8 mouse cellular contexts compared by ENCODE assay signal in the genomic region with DNA sequence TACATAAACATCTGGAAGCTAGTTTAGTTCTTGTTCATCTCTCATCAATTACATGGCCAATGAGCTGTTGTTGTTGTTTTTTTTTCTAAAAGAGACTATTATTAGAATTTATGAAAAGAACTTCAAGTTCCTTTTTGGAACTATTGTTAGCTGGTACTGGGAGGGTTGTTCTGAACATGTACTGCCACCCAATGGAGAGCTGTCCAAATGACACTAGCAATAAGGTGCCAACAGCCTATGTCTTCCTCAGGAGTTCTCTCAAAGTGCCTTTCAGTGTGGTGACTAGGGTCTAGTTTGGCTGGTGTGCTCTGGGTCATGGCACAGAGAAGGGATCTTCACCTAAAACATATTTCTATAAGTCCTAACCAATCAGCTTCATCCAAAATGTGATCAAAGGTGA.
DNase-seq lines count a peak whose midpoint lies in the region; ATAC-seq and TF ChIP-seq lines count a peak whose summit lies in the region.

No protein-coding gene starts in this region.

- no peak overlapping the region for H3K9ac ChIP-seq in lung, embryonic 14.5 days

- no peaks in the 10 kb centered on the region for H3K36me3 ChIP-seq in lung, embryonic 14.5 days (ENCODE audit: insufficient read depth)

- no peak overlapping the region for H3K27ac ChIP-seq in lung, embryonic 14.5 days (ENCODE audit: low read depth)

- no peaks in the 10 kb centered on the region for H3K4me1 ChIP-seq in lung, embryonic 14.5 days (ENCODE audit: insufficient read depth)
- H3K4me1 ChIP-seq in lung, adult 2 months (ENCODE audit: control insufficient read depth, insufficient read depth, low read length) = no peaks in the 10 kb centered on the region

- H3K9me3 ChIP-seq in lung, embryonic 14.5 days (ENCODE audit: low read depth, low read length) = no peaks in the 10 kb centered on the region

- no peak overlapping the region for H3K4me3 ChIP-seq in lung, embryonic 14.5 days (ENCODE audit: low read depth, low read length)
- no peak overlapping the region for H3K4me3 ChIP-seq in lung, adult 2 months (replicated peaks; ENCODE audit: extremely low read depth, low read depth, low read length)

- peak; percentile 9 to 21 for DNase-seq in cerebellum, postnatal 14 days
- no peak for DNase-seq in cerebellum, adult 11 months
- peak; percentile 66 for DNase-seq in lung, embryonic 14.5 days
- DNase-seq in lung, adult 2 months = no peak
- DNase-seq in embryo, embryonic 10.5 days (ENCODE audit: low spot score) = peak; percentile 36
- DNase-seq in kidney, postnatal 4 days = peak; percentile 24 to 28
- peak; percentile 19 to 50 for DNase-seq in right cerebral cortex, adult 2 months (ENCODE audit: low spot score in 2 of 2)
- DNase-seq in thymus, postnatal 14 days = no peak

- TF ChIP-seq CTCF in lung, embryonic 14.5 days (IDR thresholded peaks at IDR 0.05; ENCODE audit: low read depth) = peak; percentile 64
- TF ChIP-seq CTCF in lung, adult 2 months (IDR thresholded peaks at IDR 0.05; ENCODE audit: insufficient read depth, low read length) = no peak

- no peak overlapping the region for H3K4me2 ChIP-seq in lung, embryonic 14.5 days

- ATAC-seq in lung, embryonic 14.5 days (ENCODE audit: insufficient read depth) = no peak

- no peak for TF ChIP-seq POLR2A in lung, adult 2 months (IDR thresholded peaks at IDR 0.05; ENCODE audit: borderline replicate concordance, extremely low read depth, low read depth, low read length)

- H3K27me3 ChIP-seq in lung, embryonic 14.5 days (ENCODE audit: insufficient read depth, low read length) = no peaks in the 10 kb centered on the region

Comparison
In these comparisons a context has a peak if more than half of its experiments do, and no peak if none do; other contexts are left out.
1. DNase-seq: peak in cerebellum, postnatal 14 days (2 of 2), lung, embryonic 14.5 days (single experiment), embryo, embryonic 10.5 days (single experiment), kidney, postnatal 4 days (2 of 2) and right cerebral cortex, adult 2 months (2 of 2); none in cerebellum, adult 11 months (single experiment), lung, adult 2 months (single experiment) and thymus, postnatal 14 days (single experiment).